Mouse (Mus musculus) neural tube, embryonic 13.5 days (tissue): ENCODE measurements around the gene Olfr54. TPM values are rescaled to one million over a fixed set of nuclear protein-coding genes. Genes with fewer than 3 reads are reported as not detected.
"Not testable (repeated sequence)": the region's sequence is repeated elsewhere in the genome, so short reads cannot be mapped to it uniquely, and the experiment has no call there.

ENCODE experiments used
- ATAC-seq: fragments of 200-750 bp; cut with Nextera tagmentation; 2 replicates; pipeline ENCODE4 v1.8.0; 2017; ENCODE audit warnings: low read depth, mild to moderate bottlenecking, moderate TSS enrichment, moderate library complexity
- H3K27ac ChIP-seq: fragments of 300-500 bp; sonication (generic); replicated peaks from 2 replicates; pipeline ENCODE4 v1.5.1; 2015; ENCODE audit warnings: moderate library complexity, mild to moderate bottlenecking, inconsistent platforms
- H3K27me3 ChIP-seq: fragments of 300-500 bp; sonication (generic); 2 replicates; pipeline ENCODE4 v1.6.1; 2015; ENCODE audit warnings: mild to moderate bottlenecking, inconsistent platforms
- H3K36me3 ChIP-seq: fragments of 300-500 bp; sonication (generic); 2 replicates; pipeline ENCODE4 v1.6.1; 2015; ENCODE audit warnings: mild to moderate bottlenecking, inconsistent platforms
- H3K4me1 ChIP-seq: fragments of 300-500 bp; sonication (generic); replicated peaks from 2 replicates; pipeline ENCODE4 v1.6.1; 2015; ENCODE audit warnings: inconsistent platforms
- H3K4me2 ChIP-seq: fragments of 300-500 bp; sonication (generic); 2 replicates; pipeline ENCODE4 v1.6.1; 2015; ENCODE audit warnings: inconsistent platforms, mild to moderate bottlenecking, moderate library complexity
- H3K4me3 ChIP-seq: fragments of 300-500 bp; sonication (generic); 2 replicates; pipeline ENCODE4 v1.5.1; 2015; ENCODE audit warnings: mild to moderate bottlenecking, inconsistent platforms
- H3K9ac ChIP-seq: fragments of 300-500 bp; sonication (generic); 2 replicates; pipeline ENCODE4 v1.6.1; 2015; ENCODE audit warnings: moderate library complexity, mild to moderate bottlenecking, inconsistent platforms
- H3K9me3 ChIP-seq: fragments of 300-500 bp; sonication (generic); 2 replicates; pipeline ENCODE4 v1.6.1; 2016; ENCODE audit warnings: inconsistent platforms
- WGBS: fragments of 180-500 bp; shearing (Covaris S2); methylation state at CpG from one replicate; pipeline ENCODE4 v1.1.7; 2015; 5-methylcytosine and 5-hydroxymethylcytosine counted together
- polyA plus RNA-seq: library from polyadenylated mRNA; unstranded; fragments of >200 nt; fragmentation: Nextera tagmentation; extraction: Ambion mirVana; gene quantifications from 2 replicates; pipeline ENCODE4 v1.2.1, GENCODE M21; 2015

Olfr54 gene
- polyA plus RNA-seq, 1 experiment from 2014 or later, result not detected

DNA sequence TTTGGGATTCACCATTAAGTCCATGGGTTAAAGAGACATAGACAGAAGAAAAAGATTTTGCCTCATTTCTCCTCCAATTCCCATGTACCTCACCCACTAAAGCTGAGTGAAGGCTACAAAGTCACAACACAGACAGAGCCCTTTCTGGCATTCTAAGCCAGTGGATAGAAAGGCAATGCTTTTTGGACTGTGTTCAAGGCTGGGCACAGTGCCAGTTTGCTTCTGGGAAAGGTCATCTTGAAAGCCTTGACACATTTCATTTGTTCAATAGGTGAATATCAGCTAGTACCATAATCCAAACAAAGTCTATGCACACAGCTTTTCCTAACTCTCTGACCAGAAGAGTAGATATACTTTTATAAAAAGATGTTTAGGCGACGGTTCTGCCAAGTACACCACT, 21.9 kb downstream of the Olfr54 start:
- no peak overlapping the region for H3K4me2 ChIP-seq
- WGBS, result 88% methylated on average over 2 of the region's 2 CpGs
- H3K27me3 ChIP-seq, result no peaks in the 10 kb centered on the region
- H3K9me3 ChIP-seq, result no peaks in the 10 kb centered on the region
- H3K27ac ChIP-seq, result no peak overlapping the region
- no peak overlapping the region for H3K4me3 ChIP-seq
- no peak overlapping the region for H3K9ac ChIP-seq
- no peaks in the 10 kb centered on the region for H3K36me3 ChIP-seq
- H3K4me1 ChIP-seq, result no peaks in the 10 kb centered on the region
- ATAC-seq, result no peak

- H3K4me1 ChIP-seq, H3K27ac ChIP-seq, ATAC-seq, H3K27me3 ChIP-seq, H3K4me3 ChIP-seq, H3K36me3 ChIP-seq, H3K9ac ChIP-seq, H3K4me2 ChIP-seq, H3K9me3 ChIP-seq: not testable (repeated sequence)
- 65% methylated on average over 3 of the region's 3 CpGs for WGBS
Observed at GRCm38 (mm10) chr11:51044776-51045175, 30.7 kb downstream of the Olfr54 start.

DNA sequence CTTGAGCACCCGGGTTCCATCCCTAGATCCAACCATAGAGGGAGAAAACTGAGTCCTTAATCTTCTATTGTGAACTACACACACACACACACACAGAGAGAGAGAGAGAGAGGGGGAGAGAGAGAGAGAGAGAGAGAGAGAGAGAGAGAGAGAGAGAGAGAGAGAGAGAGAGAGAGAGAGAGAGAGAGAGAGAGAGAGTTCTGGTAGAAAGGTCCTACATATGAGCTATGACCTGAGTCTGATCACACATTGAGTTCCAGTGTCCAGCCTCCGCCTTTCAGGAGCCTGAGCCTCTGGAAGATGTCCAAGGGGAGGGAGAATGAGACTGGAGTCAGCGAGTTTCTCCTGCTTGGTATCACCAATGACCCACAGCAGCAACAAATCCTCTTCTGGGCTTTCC, 33.8 kb downstream of the Olfr54 start, which contains the start of gene Olfr1375:
Gene Olfr1375 (plus strand): TSS at position 301 of the 400 bp plus-strand sequence.
- H3K4me2 ChIP-seq, H3K4me3 ChIP-seq, H3K4me1 ChIP-seq, H3K36me3 ChIP-seq, H3K9me3 ChIP-seq, H3K27ac ChIP-seq, H3K27me3 ChIP-seq, H3K9ac ChIP-seq, ATAC-seq: not testable (repeated sequence)
- 84% methylated on average over 3 of the region's 3 CpGs for WGBS

DNA sequence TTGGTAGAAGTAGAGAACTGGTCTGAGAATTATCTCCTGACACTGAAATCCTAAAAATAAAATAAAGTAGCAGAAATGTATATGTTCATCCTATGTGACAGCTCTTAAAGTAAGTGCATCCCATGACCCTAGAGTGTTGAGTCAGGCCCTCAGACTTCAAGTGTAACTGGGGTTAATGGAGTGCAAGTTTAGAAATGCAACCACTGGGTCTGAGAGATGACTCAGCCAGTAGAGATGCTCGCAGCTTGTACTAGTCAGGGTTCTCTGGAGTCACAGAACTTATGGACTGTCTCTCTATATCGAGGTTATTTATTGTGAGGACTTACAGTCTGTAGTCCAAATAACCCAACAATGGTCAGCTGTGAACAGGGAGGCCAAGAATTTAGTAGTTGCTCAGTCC, 37.6 kb downstream of the Olfr54 start:
- Histone ChIP-seq H3K27me3 (no peaks in the 10 kb centered on the region), H3K9ac (no peak overlapping the region), H3K27ac (no peak overlapping the region), H3K36me3 (no peaks in the 10 kb centered on the region), H3K9me3 (no peaks in the 10 kb centered on the region), H3K4me2 (no peak overlapping the region), H3K4me1 (no peaks in the 10 kb centered on the region), H3K4me3 (no peak overlapping the region)
- 76% methylated on average over 2 of the region's 2 CpGs for WGBS
- ATAC-seq, result no peak

DNA sequence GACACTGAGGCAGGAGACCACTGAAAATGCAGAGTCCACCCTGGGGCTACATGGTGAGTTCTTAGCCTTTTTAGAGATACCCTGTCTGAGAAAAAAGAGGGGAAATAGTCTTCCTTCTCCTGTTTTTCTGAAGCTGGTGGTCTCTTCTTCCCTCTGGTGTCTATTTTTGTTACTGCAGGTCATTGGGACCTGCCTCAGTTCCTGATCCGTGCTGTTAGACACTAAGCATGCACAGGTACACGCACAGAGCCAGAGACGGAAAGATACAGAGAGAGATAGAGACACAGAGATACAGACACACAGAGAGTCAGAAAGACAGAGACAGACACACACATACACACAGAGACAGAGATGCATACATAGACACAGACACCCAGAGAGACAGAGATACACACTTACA, 39.2 kb downstream of the Olfr54 start:
- Histone ChIP-seq H3K27me3 (no peaks in the 10 kb centered on the region), H3K4me1 (no peaks in the 10 kb centered on the region), H3K36me3 (no peaks in the 10 kb centered on the region), H3K27ac (no peak overlapping the region), H3K4me3 (no peak overlapping the region), H3K9ac (no peak overlapping the region), H3K4me2 (no peak overlapping the region), H3K9me3 (no peaks in the 10 kb centered on the region)
- no peak for ATAC-seq
- WGBS, result 50% methylated on average over 3 of the region's 3 CpGs

DNA sequence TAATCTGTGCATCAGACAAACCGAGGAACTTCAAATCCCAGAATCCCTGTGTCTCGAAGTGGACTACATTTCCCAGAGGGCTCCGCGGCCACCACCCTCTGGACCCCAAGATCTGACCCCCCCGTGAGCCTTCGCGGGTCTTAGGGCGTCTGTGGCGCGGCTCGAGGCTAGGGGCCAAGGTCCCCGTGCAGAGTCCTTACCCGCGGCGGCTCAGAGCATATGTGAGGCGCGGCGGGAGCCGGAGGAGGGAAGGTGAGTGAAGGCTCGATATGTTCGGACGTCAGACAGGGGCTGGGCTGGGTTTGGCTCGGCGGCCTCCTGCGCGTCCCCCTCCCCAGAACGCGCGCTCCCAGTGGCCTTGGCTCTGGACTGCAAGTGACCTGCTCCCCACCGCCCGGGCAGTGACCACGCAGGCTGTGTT, 45.1 kb downstream of the Olfr54 start, which contains the start of gene Zfp354a:
Gene Zfp354a (plus strand): TSS at position 107 of the 421 bp plus-strand sequence.
- Histone ChIP-seq H3K9me3 (no peaks in the 10 kb centered on the region), H3K27ac (peak within 1 kb of the TSS; percentile 30; the same call in 1 of the 2 replicates), H3K4me1 (peaks cover 18% of the 10 kb centered on the region), H3K36me3 (peaks cover 28% of the 10 kb centered on the region), H3K4me2 (peak within 1 kb of the TSS; percentile 92), H3K27me3 (no peaks in the 10 kb centered on the region), H3K4me3 (peak within 1 kb of the TSS; percentile 61), H3K9ac (peak within 1 kb of the TSS; percentile 87)
- under 1% methylated on average over 32 of the region's 32 CpGs for WGBS
- ATAC-seq, result peak; percentile 94

DNA sequence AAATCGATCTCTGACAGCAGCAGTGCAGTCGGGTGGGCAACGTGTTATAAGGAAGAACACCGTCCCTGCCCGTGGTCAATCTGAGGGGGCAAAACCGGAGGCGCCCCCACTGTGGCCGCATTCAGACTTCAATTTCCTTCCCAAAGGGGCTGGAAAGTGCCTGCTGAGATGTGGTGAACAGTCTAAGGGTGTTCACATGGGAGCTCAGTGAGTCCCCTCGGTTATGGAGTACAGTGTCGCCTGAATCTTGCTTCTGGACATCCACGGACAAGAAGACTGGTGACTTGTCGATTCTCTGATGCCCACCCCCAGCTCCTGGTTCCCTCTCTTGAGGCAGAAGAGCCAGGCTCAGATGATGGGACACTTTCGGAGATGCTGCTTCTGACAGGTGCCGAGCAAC, 45.6 kb downstream of the Olfr54 start:
- peaks cover 33% of the 10 kb centered on the region for H3K36me3 ChIP-seq

GRCm38 (mm10) chr11:51060981-51061380, 46.9 kb downstream of the Olfr54 start:
- Histone ChIP-seq H3K4me2 (no peak overlapping the region), H3K36me3 (peaks cover 46% of the 10 kb centered on the region), H3K9me3 (no peaks in the 10 kb centered on the region), H3K27ac (no peak overlapping the region), H3K4me3 (no peak overlapping the region), H3K4me1 (peaks cover 18% of the 10 kb centered on the region), H3K27me3 (no peaks in the 10 kb centered on the region), H3K9ac (no peak overlapping the region)
- ATAC-seq, result no peak
- WGBS, result 92% methylated on average over 6 of the region's 6 CpGs

More for the DNA sequence above, 45.6 kb downstream of the Olfr54 start:
- Histone ChIP-seq H3K4me1 (peaks cover 18% of the 10 kb centered on the region), H3K27ac (peak overlapping the region; percentile 30; the same call in 1 of the 2 replicates), H3K4me3 (peak overlapping the region; percentile 61), H3K27me3 (no peaks in the 10 kb centered on the region), H3K9me3 (no peaks in the 10 kb centered on the region), H3K9ac (peak overlapping the region; percentile 87), H3K4me2 (peak overlapping the region; percentile 92)
- 13% methylated on average over 14 of the region's 14 CpGs for WGBS
- ATAC-seq, result peak; percentile 63

- Histone ChIP-seq H3K27me3 (no peaks in the 10 kb centered on the region), H3K4me1 (peaks cover 18% of the 10 kb centered on the region), H3K27ac (no peak overlapping the region), H3K9ac (no peak overlapping the region), H3K9me3 (no peaks in the 10 kb centered on the region), H3K36me3 (peaks cover 68% of the 10 kb centered on the region), H3K4me2 (no peak overlapping the region), H3K4me3 (no peak overlapping the region)
- no peak for ATAC-seq
- 93% methylated on average over 7 of the region's 7 CpGs for WGBS
Observed at GRCm38 (mm10) chr11:51063276-51063675, 49.2 kb downstream of the Olfr54 start.

GRCm38 (mm10) chr11:51063841-51064240, 49.8 kb downstream of the Olfr54 start:
- H3K4me3 ChIP-seq, result no peak overlapping the region
- no peaks in the 10 kb centered on the region for H3K27me3 ChIP-seq
- peaks cover 74% of the 10 kb centered on the region for H3K36me3 ChIP-seq
- no peak for ATAC-seq
- H3K4me1 ChIP-seq, result peaks cover 18% of the 10 kb centered on the region
- H3K4me2 ChIP-seq, result no peak overlapping the region
- WGBS, result 97% methylated on average over 8 of the region's 8 CpGs
- H3K9ac ChIP-seq, result no peak overlapping the region
- no peaks in the 10 kb centered on the region for H3K9me3 ChIP-seq
- no peak overlapping the region for H3K27ac ChIP-seq

Other genes with a start within 250 kb of the Olfr54 start
- gene Zfp354c, start 186.5 kb upstream of the Olfr54 start, polyA plus RNA-seq, result 53.0 and 55.6 TPM in 2 replicates
- gene Zfp879, start 172.7 kb upstream of the Olfr54 start, polyA plus RNA-seq, result 0.99 and 1.5 TPM in 2 replicates
- not detected in 2 replicates for gene Grm6, start 163.6 kb upstream of the Olfr54 start, polyA plus RNA-seq
- gene Zfp454, start 126.6 kb upstream of the Olfr54 start, polyA plus RNA-seq, result 11.7 and 14.1 TPM in 2 replicates
- 38.6 and 43.2 TPM in 2 replicates for gene Zfp2, start 98.1 kb upstream of the Olfr54 start, polyA plus RNA-seq
- gene Zfp354b, start 82.6 kb upstream of the Olfr54 start, polyA plus RNA-seq, result 3.2 and 4.1 TPM in 2 replicates
- gene 4933414I15Rik, start 70.5 kb upstream of the Olfr54 start, polyA plus RNA-seq, result not detected in 2 replicates
- gene Prop1, start 60.5 kb upstream of the Olfr54 start, polyA plus RNA-seq, result not detected in 2 replicates
- not detected in 2 replicates for gene Olfr1378, start 47.7 kb upstream of the Olfr54 start, polyA plus RNA-seq
- not detected in 2 replicates for gene Olfr1377, start 32.3 kb upstream of the Olfr54 start, polyA plus RNA-seq
- gene Olfr51, start 10.6 kb upstream of the Olfr54 start, polyA plus RNA-seq, result not detected in 2 replicates
- gene Olfr1375, start 33.9 kb downstream of the Olfr54 start, polyA plus RNA-seq, result not detected in 2 replicates
- 10.8 and 11.2 TPM in 2 replicates for gene Zfp354a, start 45.0 kb downstream of the Olfr54 start, polyA plus RNA-seq
- not detected in 2 replicates for gene Gm12569, start 206.2 kb downstream of the Olfr54 start, polyA plus RNA-seq
- gene Clk4, start 247.5 kb downstream of the Olfr54 start, polyA plus RNA-seq, result 133 and 154 TPM in 2 replicates
- 0.34 TPM in 1 of 2 replicates, not detected in the other for gene BC049762, start 248.8 kb downstream of the Olfr54 start, polyA plus RNA-seq